Mouse (Mus musculus) heart, adult 10 weeks (tissue): Measurements from ENCODE around the gene Gm29094. TPM values are rescaled to one million over a fixed set of nuclear protein-coding genes. Genes with fewer than 3 reads are reported as not detected.

ENCODE experiments used
- polyA plus RNA-seq: library from polyadenylated mRNA; stranded (reverse); fragments of 350-450 nt; fragmentation: Illumina TruSeq; extraction: RNeasy Lipid Tissue Mini Kit (QIAGEN cat#74804); gene quantifications from one replicate; pipeline ENCODE4 v1.2.3, GENCODE M21; 2014; ENCODE audit warnings: low read depth, low replicate concordance

Gene Gm29094
- not detected for polyA plus RNA-seq

GRCm38 (mm10) chr9:89198969-89199416 lies at the start of gene Gm29094, which contains the start of gene Bcl2a1b:
Gm29094 (plus strand) TSS chr9:89199379.
Bcl2a1b (plus strand) TSS chr9:89199209.

GRCm38 (mm10) chr9:89210353-89211064 lies 11.3 kb downstream of the Gm29094 start, which contains the start of gene Mthfs:
Mthfs (plus strand) TSS chr9:89210676.

Other genes with a start within 250 kb of the Gm29094 start
- gene Bcl2a1a, start 242.5 kb upstream of the Gm29094 start, polyA plus RNA-seq: not detected
- not detected for gene Trim43b, start 106.5 kb upstream of the Gm29094 start, polyA plus RNA-seq
- 0.84 TPM for gene Bcl2a1b, start 170 bp upstream of the Gm29094 start, polyA plus RNA-seq
- 14.2 TPM for gene Mthfs, start 11.3 kb downstream of the Gm29094 start, polyA plus RNA-seq